Mouse (Mus musculus) Patski (cell line): Measurements from ENCODE around the gene Sema6d. TPM values are rescaled to one million over a fixed set of nuclear protein-coding genes. Genes with fewer than 3 reads are reported as not detected.

Source experiments
- ATAC-seq: fragments of 100-300 bp; one replicate; pipeline ENCODE4 v1.8.0; 2021
- CTCF ChIA-PET: fragments of 350-600 bp; sonication (Branson Sonifier 250); formaldehyde crosslinking; loops from one replicate; lab custom pipeline; 2022; ENCODE audit warnings: inconsistent platforms; lab: Charles Lee
- POLR2A ChIA-PET: fragments of 350-600 bp; sonication (Branson Sonifier 250); formaldehyde crosslinking; loops from one replicate; lab custom pipeline; 2022; ENCODE audit warnings: antibody characterized with exemption, inconsistent platforms; lab: Charles Lee
- DNase-seq: peaks from one replicate; pipeline ENCODE4 v3.0.0-alpha.2; 2011; ENCODE audit warnings: low read depth, low spot score
- H3K27me3 ChIP-seq: fragments of 371-371 bp; one replicate; pipeline ENCODE4 v1.5.1; 2021
- CTCF ChIP-seq: fragments of 100-300 bp; IDR thresholded peaks from one replicate; pipeline ENCODE4 v1.5.1; 2021
- in situ Hi-C: fragments of 300-500 bp; cut with MboI; formaldehyde crosslinking; loops from 3 replicates; pipeline ENCODE4 v1.11.1; 2018; ENCODE audit warnings: low pct_unique_long_range_greater_than_20kb, mixed read lengths
- polyA plus RNA-seq: library from polyadenylated mRNA; unstranded; gene quantifications from one replicate; pipeline ENCODE4 v1.2.3, GENCODE M21; 2021

Gene Sema6d
- polyA plus RNA-seq, 1 experiment from 2014 or later = 2.7 TPM

DNA sequence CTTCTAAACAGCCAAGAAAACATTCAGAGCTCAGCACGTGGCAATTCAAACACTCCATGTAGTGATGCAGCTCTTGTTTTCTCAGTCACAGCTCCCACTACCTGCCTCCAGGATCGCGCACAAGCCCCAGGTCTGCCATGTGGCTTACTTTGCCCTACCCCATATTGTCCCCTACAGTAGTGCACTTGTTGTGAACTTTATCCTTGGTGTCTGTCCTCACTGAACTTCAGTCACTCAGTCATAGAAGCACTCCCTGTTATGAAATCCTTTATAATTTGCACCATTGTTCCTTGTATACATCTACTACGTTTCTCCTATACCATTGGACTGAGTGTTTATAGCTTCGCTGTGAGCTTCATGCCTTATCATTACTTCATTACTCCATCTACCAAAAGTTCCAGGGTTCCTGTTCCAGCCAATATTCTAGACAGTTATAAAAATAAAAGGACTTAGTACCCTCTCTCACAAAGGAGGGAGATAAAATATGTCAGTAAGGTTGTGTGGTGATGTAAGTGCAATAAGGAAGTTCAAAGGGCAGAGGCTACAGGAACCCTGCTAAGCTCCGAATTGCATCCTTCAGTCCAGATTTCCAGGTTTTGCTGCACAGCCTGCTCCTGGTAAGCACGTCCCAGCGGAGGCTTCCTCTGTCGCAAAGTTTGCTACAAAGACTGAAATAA is 512.1 kb downstream of the Sema6d start:
- in situ Hi-C loops = loop anchor here (25.0 kb wide), 1 partner anchor 585 kb away; no protein-coding TSS in a partner anchor
- no peak for DNase-seq
- TF ChIP-seq CTCF = no peak
- H3K27me3 ChIP-seq = no peaks in the 10 kb centered on the region
- CTCF ChIA-PET = interaction anchor here (0.9 to 1.4 kb wide), 3 partner anchors 7 to 19 kb away, joined by 3 to 5 read pairs (median 4); no protein-coding TSS in a partner anchor
- POLR2A ChIA-PET = no interaction called here
- no peak for ATAC-seq

DNA sequence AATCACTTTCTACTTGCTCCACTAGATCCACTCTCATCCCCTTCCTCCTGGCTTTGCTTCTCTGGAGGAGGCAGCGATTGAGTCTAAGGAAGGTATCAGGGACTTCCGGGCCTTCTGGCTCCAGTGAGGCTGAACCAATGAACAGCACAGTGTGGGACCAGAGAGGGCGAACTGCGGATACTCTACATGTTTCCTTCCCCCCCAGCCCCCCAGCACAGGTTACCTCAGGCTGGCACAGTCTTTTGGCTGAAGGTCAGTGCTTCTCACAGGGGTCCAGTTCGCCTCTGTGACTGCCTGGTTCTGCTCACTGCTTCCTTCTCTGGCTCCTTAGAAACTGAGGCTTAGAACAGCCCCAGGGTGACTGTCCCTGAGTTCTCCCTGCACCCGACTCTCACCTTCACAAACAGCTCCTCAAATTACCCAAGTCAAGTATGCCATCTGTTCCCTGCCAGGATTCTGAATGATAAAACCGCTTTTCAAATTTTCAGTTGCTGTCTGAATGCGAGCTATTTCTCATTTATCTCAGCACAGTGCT is 512.7 kb downstream of the Sema6d start:
- no peak for TF ChIP-seq CTCF
- POLR2A ChIA-PET = no interaction called here
- no peak for DNase-seq
- CTCF ChIA-PET = interaction anchor here (1.5 kb wide), 1 partner anchor 613 kb away, joined by 3 read pairs; no protein-coding TSS in a partner anchor
- in situ Hi-C loops = loop anchor here (25.0 kb wide), 1 partner anchor 585 kb away; no protein-coding TSS in a partner anchor
- H3K27me3 ChIP-seq = no peaks in the 10 kb centered on the region
- ATAC-seq = no peak

DNA sequence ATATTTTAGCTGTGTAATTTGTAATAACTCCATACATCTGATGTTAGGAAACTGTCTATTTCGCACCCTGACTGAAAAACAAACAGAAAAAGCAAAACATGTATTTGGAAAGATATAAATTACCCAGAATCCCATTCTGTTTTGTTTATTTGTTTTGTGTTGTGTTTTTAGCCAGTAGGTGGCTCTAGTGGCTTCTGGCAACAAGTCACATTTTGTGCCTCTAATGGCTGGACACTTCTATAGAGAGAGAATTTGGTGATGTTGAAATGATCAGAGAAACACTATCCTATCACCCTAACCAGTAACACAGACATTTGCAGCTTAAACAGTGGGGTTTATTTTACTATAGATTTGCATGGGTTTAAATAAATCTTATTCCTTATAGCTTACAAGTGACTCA is 515.6 kb downstream of the Sema6d start:
- TF ChIP-seq CTCF = peak; percentile 39
- no peak for ATAC-seq
- in situ Hi-C loops = loop anchor here (25.0 kb wide), 1 partner anchor 582 kb away; no protein-coding TSS in a partner anchor
- H3K27me3 ChIP-seq = no peaks in the 10 kb centered on the region
- DNase-seq = no peak
- ChIA-PET CTCF (interaction anchor here (0.8 to 1.2 kb wide), 4 partner anchors 11 to 323 kb away, joined by 3 to 5 read pairs (median 3); no protein-coding TSS in a partner anchor), POLR2A (no interaction called here)

DNA sequence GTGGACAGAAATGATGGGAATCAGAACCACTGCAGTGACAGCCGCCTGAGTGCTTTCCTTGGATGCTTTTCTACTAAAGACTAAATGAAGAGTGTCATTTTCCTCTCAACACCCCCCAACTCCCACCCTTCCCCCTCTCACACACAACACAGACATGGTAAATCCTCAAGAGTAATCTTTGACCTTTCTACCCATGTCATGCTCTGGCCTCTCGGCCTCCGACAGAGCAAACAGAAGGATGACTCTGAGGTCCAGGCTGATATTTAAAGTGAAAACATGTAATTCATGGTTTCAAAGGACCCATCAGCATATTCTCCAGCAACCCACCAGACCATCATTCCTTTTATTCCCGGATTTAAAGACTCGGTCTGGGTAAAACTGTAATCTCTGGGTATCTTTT is 518.2 kb downstream of the Sema6d start:
- ChIA-PET POLR2A (no interaction called here), CTCF (no interaction called here)
- H3K27me3 ChIP-seq = peaks cover 4% of the 10 kb centered on the region
- ATAC-seq (no peak), DNase-seq (no peak)
- TF ChIP-seq CTCF = no peak
- in situ Hi-C loops = loop anchor here (25.0 kb wide), 1 partner anchor 579 kb away; no protein-coding TSS in a partner anchor

DNA sequence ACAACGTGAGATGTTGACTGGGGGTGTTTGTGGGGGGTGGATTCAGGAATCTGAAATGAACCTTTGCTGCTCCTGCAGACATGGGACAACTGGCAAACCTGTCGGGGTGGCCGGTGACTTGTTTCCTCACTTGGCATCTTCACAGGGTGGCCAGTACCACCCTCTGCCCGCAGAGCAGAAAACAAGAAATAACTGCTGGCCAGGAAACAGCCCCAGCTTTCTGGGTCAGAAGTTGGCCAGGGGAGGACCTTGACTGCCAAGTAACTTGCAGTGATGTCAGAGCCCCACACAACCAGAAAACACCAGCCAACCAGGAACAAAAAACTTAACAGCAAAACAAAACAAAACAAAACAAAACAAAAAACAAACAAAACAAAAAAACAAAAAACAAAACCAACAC is 518.8 kb downstream of the Sema6d start:
- TF ChIP-seq CTCF = no peak
- ATAC-seq = no peak
- in situ Hi-C loops = loop anchor here (25.0 kb wide), 1 partner anchor 579 kb away; no protein-coding TSS in a partner anchor
- DNase-seq = no peak
- peaks cover 4% of the 10 kb centered on the region for H3K27me3 ChIP-seq
- ChIA-PET CTCF (interaction anchor here (1.5 kb wide), 1 partner anchor 8 kb away, joined by 4 read pairs; no protein-coding TSS in a partner anchor), POLR2A (no interaction called here)

DNA sequence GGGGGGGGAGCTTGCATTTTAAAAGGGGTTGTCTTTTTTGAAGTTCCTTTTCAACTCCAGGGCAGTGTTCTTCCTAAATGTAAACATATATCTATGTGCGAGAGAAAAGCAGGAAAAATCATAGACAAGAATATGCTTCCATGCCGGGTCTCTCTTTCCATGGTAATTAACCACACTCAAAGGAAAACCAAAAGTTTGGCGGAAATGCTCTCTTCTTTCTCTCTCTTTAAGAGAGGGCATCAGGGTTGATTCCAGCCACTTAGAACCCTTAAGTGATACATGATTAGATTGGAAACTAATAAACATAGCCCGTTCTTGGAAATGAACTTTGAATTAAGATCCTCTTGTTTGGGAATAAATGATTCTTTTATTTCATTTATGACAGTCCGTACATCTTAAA is 519.2 kb downstream of the Sema6d start:
- ChIA-PET CTCF (interaction anchor here (1.5 kb wide), 1 partner anchor 8 kb away, joined by 4 read pairs; no protein-coding TSS in a partner anchor), POLR2A (no interaction called here)
- peaks cover 4% of the 10 kb centered on the region for H3K27me3 ChIP-seq
- no peak for DNase-seq
- no peak for ATAC-seq
- TF ChIP-seq CTCF = no peak
- in situ Hi-C loops = loop anchor here (25.0 kb wide), 1 partner anchor 578 kb away; no protein-coding TSS in a partner anchor

DNA sequence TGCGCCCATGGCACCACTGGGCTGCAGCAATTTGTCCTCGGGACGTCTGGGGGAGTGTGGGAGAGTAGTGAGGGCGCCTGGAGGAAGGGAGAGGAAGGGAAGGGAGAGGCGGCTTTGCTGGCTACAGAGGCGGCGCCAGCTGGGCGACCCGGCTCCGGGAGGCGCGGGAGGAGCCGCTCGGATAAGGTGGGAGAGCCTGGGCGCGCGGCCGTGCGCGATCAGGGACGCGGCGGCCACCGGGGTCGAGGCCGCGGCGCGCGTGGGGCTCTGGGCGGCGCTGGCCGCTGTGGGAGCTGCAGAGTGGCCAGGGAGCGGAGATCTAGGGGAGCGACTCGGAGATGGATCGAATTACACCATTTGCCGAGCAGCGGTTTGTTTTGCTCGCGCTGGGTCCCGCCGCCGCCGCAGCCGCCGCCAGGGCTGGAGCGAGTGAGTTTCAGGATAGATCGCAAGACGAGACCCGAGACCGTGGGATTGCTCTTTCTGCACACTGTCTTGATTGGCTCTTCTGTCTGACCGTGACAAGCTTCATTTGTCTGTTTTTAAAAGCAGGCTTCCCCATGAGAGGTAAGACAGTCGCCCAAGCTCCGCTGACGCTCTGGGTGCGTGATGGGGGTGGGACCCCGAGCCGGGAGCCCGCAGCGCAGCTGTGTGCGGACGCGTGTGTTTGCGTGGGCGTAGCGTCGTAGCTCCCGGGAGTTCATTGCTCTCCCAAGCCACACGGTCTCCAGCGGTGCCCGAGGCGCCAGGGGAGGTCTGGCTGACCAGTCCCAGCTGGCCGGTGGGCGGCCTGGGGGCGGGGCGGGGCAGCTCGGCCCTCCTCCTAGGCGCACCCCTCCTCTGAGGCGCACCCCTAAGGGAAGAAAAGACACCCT is 520.2 kb downstream of the Sema6d start:
- peak; percentile 10 for TF ChIP-seq CTCF
- H3K27me3 ChIP-seq = peaks cover 4% of the 10 kb centered on the region
- ChIA-PET POLR2A (interaction anchor here (0.9 kb wide), 1 partner anchor 249 kb away, joined by 3 read pairs; no protein-coding TSS in a partner anchor), CTCF (interaction anchor here (1.5 to 2.3 kb wide), 2 partner anchors 8 to 9 kb away, joined by 4 to 5 read pairs; no protein-coding TSS in a partner anchor)
- ATAC-seq (peak; percentile 88), DNase-seq (peak; percentile 33)
- in situ Hi-C loops = loop anchor here (10.0 to 25.0 kb wide), 2 partner anchors 315 to 577 kb away; no protein-coding TSS in a partner anchor

DNA sequence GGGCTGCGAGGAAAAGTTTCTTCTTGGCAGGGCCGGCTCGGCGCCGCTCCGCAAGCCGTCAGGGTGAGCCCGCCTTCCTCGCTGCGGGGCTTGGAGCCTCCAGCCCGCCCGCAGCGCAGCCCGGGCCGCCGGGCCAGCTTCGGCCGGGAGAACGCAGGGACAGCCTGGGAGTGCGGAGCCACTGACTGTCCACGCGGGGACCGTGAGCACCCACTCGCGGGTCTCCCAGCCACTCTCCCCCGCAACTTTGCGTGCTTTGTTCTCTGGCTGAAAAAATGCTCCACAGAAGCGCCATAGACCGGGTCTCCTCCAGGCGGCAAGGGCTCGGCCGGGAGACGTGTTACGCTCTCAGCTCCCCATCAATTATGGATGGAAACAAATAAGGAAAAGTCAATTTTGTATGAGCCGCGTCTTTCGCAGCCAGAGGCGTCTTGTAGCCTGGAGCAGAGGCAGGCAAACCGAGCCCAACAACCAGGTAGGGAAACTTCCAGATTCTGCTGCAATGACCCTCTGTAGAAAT is 520.9 kb downstream of the Sema6d start:
- in situ Hi-C loops = loop anchor here (10.0 to 25.0 kb wide), 2 partner anchors 314 to 577 kb away; no protein-coding TSS in a partner anchor
- no peak for DNase-seq
- no peak for ATAC-seq
- CTCF ChIA-PET = interaction anchor here (1.2 to 2.3 kb wide), 3 partner anchors 9 to 335 kb away, joined by 3 to 5 read pairs (median 3); no protein-coding TSS in a partner anchor
- no peak for TF ChIP-seq CTCF
- H3K27me3 ChIP-seq = peaks cover 4% of the 10 kb centered on the region
- POLR2A ChIA-PET = interaction anchor here (0.6 to 0.9 kb wide), 2 partner anchors 180 to 248 kb away, joined by 3 read pairs; no protein-coding TSS in a partner anchor

DNA sequence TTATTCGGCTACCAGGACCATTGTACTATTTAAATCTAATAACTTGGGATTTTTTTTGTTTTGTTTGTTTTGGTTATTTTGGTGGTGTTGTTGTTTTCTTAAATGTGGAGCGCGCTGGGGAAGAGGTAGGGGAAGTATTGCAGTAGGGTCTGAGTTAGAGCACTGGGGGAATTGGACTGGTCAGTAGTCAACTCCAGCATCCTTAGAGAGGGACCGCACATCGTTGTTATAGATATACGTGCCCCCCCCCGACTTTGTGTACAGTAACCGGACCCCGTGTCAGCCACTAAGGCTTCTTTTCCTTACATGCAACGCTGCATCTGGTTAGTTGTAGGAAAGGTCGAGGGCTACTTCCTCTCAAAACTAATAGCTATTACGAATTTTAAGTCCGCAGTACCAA is 521.5 kb downstream of the Sema6d start:
- DNase-seq (no peak), ATAC-seq (no peak)
- in situ Hi-C loops = loop anchor here (10.0 to 25.0 kb wide), 2 partner anchors 314 to 576 kb away; no protein-coding TSS in a partner anchor
- POLR2A ChIA-PET = interaction anchor here (0.6 kb wide), 2 partner anchors 181 to 471 kb away, joined by 3 to 4 read pairs; no protein-coding TSS in a partner anchor
- CTCF ChIA-PET = interaction anchor here (1.0 to 2.3 kb wide), 6 partner anchors 10 to 334 kb away, joined by 3 to 5 read pairs (median 3); no protein-coding TSS in a partner anchor
- no peak for TF ChIP-seq CTCF
- peaks cover 4% of the 10 kb centered on the region for H3K27me3 ChIP-seq
